Mouse (Mus musculus): ENCODE data around the gene Serpinb13. TPM values are rescaled to one million over a fixed set of nuclear protein-coding genes. Genes with fewer than 3 reads are reported as not detected.
A peak's percentile ranks its signal among the peaks of the same experiment; 100 is the strongest.
"Not testable (repeated sequence)": the region's sequence is repeated elsewhere in the genome, so short reads cannot be mapped to it uniquely, and the experiment has no call there.

The Serpinb13 gene
- not detected for total RNA-seq (2021)
- long read RNA-seq, experiment 1 = 0 reads
- long read RNA-seq, experiment 2 = 0 reads

GRCm38 (mm10) chr1:106980684-106981083, at the start of gene Serpinb13:
Gene Serpinb13, plus strand, starts transcription at chr1:106980984.
- intact Hi-C loops (cut with DNase I) = no loop called here
- DNase-seq = no peak

DNA sequence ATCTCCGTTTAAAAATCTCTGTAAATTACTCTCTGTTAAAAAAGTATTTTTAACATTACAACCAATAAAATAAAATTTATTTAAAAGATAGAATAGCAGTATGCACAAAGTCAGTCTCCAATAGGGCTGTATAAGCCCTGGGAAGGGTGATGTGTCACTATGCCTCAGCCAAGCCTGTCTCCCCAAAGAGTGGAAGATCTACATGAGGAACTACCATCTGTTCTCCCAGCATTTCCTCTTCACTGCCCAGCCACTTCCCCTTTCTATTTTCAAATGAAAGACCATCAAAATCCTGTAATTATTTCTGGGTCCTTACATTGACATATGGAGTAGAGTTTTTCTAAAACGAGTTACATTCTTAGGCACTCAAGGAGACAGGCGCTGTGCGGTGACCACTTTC, 48.8 kb upstream of the Serpinb13 start:
- no peak for DNase-seq
- intact Hi-C loops (cut with DNase I) = no loop called here

DNA sequence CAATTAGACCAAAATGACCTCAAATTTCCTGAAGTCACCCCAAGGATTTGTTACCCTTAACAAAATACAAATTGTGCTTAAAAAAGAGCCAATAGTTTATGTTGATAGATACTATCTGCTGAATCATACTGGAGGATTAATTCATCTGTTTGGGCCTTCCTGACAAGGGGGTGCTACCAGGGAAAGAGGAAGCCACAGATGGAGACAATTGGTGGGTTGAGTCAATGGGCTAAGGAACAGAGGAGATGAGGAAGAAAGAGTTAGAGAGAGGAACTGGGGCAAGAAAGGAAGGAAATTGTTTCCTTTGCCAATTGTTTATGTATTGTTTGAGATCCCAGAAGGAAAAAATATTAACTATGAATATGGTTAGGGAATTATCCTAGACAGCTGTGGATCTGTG, 47.1 kb upstream of the Serpinb13 start:
- no peak for DNase-seq
- intact Hi-C loops (cut with DNase I) = no loop called here

- no peak for DNase-seq
- intact Hi-C loops (cut with DNase I) = no loop called here
Measured at GRCm38 (mm10) chr1:106934265-106934664, 46.5 kb upstream of the Serpinb13 start, which contains the start of gene Serpinb12. Gene Serpinb12, plus strand, starts transcription at chr1:106934449.

GRCm38 (mm10) chr1:106947217-106947616, 33.6 kb upstream of the Serpinb13 start:
- DNase-seq = no peak
- intact Hi-C loops (cut with DNase I) = no loop called here

DNA sequence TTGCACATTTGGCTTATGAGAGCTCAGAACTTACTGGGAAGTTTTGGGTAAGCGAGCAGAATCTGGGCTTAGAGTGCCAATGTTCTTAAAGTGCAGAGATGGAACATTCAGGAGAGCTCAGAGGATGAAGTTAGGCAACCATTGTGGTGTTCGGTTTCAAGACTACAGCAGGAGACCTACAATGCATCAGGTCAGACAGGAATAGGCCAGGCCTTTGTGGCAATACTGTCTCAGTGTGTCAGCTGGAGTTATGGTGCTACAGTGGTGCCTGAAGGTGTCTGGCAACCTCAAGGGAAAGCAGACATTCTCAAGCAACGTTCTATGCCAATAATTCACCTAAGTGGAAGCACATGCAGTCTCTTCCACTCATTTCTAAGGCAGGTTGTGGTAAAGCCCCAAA, 20.8 kb upstream of the Serpinb13 start:
- intact Hi-C loops (cut with DNase I) = no loop called here
- DNase-seq = no peak

- intact Hi-C loops (cut with DNase I) = no loop called here
- DNase-seq = no peak
Measured at GRCm38 (mm10) chr1:106961023-106961422, 19.8 kb upstream of the Serpinb13 start.

DNA sequence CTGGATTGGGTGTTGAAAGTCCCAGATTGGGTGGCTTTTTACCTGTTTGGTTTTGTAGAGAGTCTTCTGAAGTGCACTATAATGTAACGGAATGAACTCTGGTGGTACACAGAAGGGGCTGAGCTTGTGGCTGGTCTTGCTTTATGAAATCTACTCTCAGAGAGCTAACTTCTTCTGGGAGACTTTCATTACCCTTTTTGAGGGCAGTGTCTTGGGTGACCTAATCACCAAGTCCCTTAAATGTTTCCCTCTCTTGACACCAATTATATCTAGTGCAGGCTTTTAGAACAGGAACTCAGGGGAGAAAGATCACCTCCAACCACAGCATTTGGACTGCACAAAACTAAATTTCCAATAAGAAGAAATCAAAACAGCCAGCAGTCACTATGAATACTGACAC, 2.3 kb downstream of the Serpinb13 start:
- DNase-seq = no peak
- intact Hi-C loops (cut with DNase I) = no loop called here

DNA sequence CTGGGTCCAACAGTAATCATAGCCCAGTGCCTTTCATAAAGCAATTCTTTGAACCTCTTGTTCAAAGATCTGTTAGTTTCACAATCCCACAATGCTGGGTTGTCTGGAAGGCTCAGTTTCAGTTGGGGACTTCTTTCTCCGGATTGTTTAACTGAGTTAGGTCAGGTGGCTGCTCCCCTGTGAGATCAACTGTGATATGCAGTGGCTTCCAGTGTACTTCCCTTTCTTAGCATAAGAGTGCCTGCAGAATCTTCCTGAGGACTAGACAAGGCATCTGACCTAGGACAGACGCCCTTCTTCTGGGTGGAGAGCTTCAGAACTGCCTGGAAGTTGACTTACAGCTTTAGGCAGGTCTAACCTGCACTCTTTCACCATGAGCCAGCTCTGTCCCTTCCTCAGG, 3.1 kb downstream of the Serpinb13 start:
- intact Hi-C loops (cut with DNase I) = no loop called here
- DNase-seq = no peak

DNA sequence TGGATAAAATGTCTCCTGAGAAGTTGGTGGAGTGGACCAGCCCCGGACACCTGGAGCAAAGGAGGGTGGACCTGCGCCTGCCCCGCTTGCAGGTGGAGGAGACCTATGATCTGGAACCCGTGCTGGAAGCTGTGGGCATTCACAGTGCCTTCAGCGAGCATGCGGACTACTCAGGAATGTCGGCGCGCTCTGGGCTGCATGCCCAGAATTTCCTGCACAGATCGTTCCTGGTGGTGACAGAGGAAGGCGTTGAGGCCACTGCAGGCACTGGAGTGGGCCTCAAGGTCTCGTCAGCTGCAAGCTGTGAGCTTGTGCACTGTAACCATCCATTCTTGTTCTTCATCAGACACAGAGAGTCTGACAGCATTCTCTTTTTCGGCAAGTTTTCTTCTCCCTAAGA, 19.6 kb downstream of the Serpinb13 start:
- peak; percentile 35 to 48 for DNase-seq
- intact Hi-C loops (cut with DNase I) = no loop called here

DNA sequence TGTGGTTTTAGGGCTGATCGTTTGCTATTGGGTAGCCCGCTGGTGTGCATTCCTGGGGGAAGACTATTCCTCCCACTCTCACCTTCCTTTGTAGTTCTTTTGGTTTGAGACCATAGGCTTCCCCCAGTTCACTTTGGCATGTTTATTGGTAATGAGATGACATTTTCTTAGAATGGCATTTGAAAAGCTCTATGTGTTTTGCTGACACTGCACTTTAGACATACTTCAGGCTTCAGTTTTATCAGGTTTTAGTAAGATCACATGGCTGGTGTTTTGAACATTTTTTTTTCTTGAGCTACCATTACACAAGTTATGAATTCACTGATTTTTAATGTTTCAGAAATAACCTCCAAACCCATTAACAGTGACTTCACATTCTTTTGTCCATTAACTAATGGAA, 21.0 kb downstream of the Serpinb13 start:
- intact Hi-C loops (cut with DNase I) = no loop called here
- DNase-seq = no peak

- DNase-seq = no peak
Measured at GRCm38 (mm10) chr1:107006316-107006715, 25.5 kb downstream of the Serpinb13 start.

GRCm38 (mm10) chr1:107014530-107014929, 33.7 kb downstream of the Serpinb13 start:
- intact Hi-C loops (cut with DNase I) = loop anchor here (10.0 kb wide), 1 partner anchor 470 kb away; no protein-coding TSS in a partner anchor
- DNase-seq = peak; percentile 6 to 18

More at GRCm38 (mm10) chr1:107006316-107006715, 25.5 kb downstream of the Serpinb13 start:
- intact Hi-C loops (cut with DNase I) = no loop called here

- DNase-seq = no peak
- intact Hi-C loops (cut with DNase I) = loop anchor here (10.0 kb wide), 1 partner anchor 470 kb away; no protein-coding TSS in a partner anchor
Measured at GRCm38 (mm10) chr1:107015210-107015609, 34.4 kb downstream of the Serpinb13 start.

GRCm38 (mm10) chr1:107025886-107026285, 45.1 kb downstream of the Serpinb13 start:
- intact Hi-C loops (cut with DNase I) = no loop called here
- DNase-seq = no peak

GRCm38 (mm10) chr1:107034236-107034635, 53.5 kb downstream of the Serpinb13 start:
- intact Hi-C loops (cut with DNase I); DNase-seq: not testable (repeated sequence)

Other genes starting within 250 kb of the Serpinb13 start
- gene Kdsr, start 221.3 kb upstream of the Serpinb13 start, total RNA-seq (2021) = 1 to 10 TPM; 6.2 to 9.0 TPM
- gene Vps4b, start 184.3 kb upstream of the Serpinb13 start, total RNA-seq (2021) = 10 to 100 TPM; 36.0 to 39.4 TPM
- gene Serpinb5, start 119.8 kb upstream of the Serpinb13 start, total RNA-seq (2021) = under 1 TPM in 1 of 2 experiments, not detected in 1; 0.07 TPM
- gene Serpinb12, start 46.5 kb upstream of the Serpinb13 start, total RNA-seq (2021) = not detected
- gene Serpinb3a, start 71.3 kb downstream of the Serpinb13 start, total RNA-seq (2021) = not detected
- not detected for gene Serpinb3d, start 102.5 kb downstream of the Serpinb13 start, total RNA-seq (2021)

Data from heart, postnatal 14 days (tissue).